Mouse (Mus musculus) adrenal gland, postnatal 14 days (tissue): ENCODE data around the gene Pih1d1. TPM values are rescaled to one million over a fixed set of nuclear protein-coding genes. Genes with fewer than 3 reads are reported as not detected.
A peak's percentile ranks its signal among the peaks of the same experiment; 100 is the strongest.
"Not testable (repeated sequence)": the region's sequence is repeated elsewhere in the genome, so short reads cannot be mapped to it uniquely, and the experiment has no call there.

Experiments
- DNase-seq: peaks from one replicate; pipeline ENCODE4 v3.0.0; 2021; ENCODE audit warnings: mixed read lengths
- total RNA-seq: library from RNA; stranded (reverse); gene quantifications from 2 replicates; pipeline ENCODE4 v1.2.3, GENCODE M21; 2021

The Pih1d1 gene
- total RNA-seq, 1 experiment from 2014 or later: 55.6 TPM

- DNase-seq: peak; percentile 6
Measured at GRCm38 (mm10) chr7:45147267-45147666, 6.8 kb upstream of the Pih1d1 start.

DNA sequence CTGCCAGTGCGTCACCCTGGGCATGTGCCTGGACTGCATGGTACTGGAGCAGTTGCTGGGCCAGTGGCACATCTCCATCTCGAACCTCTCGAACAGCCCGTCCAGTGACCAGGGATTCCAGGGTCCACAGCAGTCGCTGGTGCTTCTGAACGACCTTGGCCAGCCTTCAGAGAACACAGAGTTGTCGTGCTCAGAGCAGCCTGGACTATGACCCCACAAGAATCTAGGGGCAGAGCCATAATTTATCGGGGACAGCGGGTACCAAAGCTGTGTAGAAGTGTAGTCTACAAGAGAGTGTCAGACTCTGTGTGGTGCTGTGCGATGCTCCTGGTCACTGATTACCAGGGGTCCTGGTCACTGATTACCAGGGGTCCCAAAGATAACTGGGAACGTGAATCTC, 6.2 kb upstream of the Pih1d1 start:
- peak; percentile 6 for DNase-seq

- peak; percentile 22 for DNase-seq
Measured at GRCm38 (mm10) chr7:45148534-45149098, 5.5 kb upstream of the Pih1d1 start.

- peak; percentile 5 for DNase-seq
Measured at GRCm38 (mm10) chr7:45149545-45149944, 4.6 kb upstream of the Pih1d1 start.

- DNase-seq: no peak
Measured at GRCm38 (mm10) chr7:45150321-45150720, 3.8 kb upstream of the Pih1d1 start.

DNA sequence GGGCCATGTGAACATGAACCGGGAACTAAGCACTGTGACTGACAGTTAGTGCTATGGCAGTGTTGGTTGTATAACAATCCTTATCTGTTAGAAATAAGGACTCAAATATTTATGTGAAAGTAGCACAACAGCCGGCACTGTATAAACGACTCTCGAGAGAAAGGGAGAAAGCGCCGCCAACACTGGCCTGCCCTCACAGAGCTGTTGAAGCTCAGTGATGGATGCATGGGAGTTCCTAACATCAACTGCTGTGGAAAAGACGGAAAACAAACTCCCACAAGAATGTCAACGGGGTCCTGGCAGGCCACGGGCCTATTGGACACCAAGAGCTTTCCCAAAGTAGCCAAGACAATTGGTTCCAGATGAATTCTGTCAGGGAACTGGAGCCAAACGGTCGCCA, 2.8 kb upstream of the Pih1d1 start:
- DNase-seq: peak; percentile 14

- DNase-seq: not testable (repeated sequence)
Measured at GRCm38 (mm10) chr7:45153052-45153451, 1.1 kb upstream of the Pih1d1 start.

DNA sequence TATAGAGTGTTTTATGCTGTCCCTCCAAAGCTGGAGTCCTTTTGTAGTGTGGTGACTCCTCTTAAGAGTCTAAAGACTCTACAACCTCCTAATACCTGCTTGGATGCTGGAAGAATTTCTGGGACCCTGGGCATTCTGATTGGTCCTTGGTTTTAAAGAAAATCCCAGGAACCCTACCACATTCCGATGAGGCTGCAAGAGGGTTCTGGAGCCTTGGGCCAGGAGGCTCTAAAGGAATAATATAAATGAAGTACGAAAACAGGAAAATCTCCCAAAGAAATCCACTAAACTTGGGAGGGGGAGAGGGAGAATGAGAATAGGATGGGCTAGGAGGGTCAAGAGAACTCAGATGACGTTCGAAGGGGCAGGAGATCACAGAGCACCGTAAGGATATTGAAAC, 517 bp upstream of the Pih1d1 start:
- DNase-seq: no peak

DNA sequence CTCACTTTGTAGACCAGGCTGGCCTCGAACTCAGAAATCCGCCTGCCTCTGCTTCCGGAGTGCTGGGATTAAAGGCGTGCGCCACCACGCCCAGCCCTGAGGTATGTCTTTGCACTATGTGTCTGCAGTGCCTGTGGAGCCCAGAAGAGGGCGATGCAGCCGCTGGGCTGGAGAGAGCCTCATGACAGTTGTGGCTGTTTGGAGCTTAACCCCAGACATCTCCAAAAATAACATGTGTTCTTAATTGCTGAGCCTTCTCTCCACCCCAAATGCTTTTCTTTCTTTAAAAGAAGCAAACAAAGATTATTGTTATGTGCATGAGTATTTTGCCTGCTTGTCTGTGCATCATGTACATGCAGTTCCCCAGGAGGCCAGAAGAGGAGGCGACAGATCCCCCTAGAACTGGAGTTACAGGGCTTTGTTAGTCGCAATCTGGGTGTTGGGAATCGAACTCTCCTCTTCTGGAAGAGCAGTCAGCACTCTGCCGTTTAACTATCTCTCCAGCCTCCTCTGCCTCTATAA, 951 bp downstream of the Pih1d1 start:
- DNase-seq: peak; percentile 82

DNA sequence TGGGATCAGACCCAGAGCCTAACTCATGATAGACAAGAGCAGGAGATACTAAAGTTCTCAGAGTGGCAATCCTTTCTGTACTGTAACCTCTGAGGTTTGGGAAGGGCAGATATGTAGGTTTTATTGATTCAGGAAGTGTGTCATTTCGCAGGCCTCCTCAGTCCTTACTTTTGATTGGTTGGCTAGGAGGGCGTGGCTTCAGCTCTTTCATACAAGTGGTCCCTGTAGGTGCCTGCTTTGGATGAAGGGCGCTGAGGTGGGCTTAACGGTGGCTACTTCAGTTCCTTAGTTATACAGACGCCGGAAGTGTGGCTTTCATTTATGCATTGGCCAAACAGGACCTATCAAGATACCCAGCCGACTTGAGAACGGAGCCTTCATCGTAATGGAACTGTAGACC, 1.5 kb downstream of the Pih1d1 start:
- DNase-seq: peak; percentile 9

DNA sequence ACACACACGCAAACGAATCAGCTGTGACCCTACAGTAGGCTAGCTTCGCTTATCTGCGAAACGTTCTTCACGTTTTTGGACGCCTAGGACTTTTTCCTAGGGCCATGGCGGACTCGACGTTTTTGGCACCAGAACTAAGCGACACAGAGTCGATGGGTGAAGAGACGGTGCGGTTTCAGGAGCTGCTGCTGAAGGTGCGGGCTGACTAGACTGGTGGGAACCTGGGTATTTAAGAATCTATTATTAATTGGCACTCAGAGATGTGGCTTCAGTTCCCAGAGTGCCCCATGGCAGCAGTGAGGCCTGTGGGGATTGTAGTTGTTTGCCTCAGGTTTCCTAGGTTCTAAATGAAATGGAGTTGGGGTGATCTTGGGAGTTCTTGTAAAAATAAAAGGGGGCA, 2.1 kb downstream of the Pih1d1 start:
- peak; percentile 3 for DNase-seq

DNA sequence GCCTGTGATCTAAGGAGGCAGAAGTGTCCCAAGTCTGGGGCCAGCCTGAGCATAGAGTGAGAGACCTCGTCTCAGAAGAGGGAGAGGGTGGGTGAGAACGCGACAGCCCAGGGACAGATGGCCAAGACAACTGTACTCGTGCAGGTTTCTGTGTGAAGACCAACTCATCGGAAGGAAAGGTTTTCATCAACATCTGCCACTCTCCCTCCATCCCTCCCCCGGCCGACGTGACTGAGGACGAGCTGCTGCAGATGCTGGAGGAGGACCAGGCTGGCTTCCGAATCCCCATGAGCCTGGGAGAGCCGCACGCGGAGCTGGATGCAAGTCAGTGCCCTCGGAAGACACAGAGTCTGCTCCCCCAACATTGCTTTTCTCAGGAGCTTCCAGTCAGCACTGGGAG, 3.4 kb downstream of the Pih1d1 start:
- peak; percentile 3 for DNase-seq

DNA sequence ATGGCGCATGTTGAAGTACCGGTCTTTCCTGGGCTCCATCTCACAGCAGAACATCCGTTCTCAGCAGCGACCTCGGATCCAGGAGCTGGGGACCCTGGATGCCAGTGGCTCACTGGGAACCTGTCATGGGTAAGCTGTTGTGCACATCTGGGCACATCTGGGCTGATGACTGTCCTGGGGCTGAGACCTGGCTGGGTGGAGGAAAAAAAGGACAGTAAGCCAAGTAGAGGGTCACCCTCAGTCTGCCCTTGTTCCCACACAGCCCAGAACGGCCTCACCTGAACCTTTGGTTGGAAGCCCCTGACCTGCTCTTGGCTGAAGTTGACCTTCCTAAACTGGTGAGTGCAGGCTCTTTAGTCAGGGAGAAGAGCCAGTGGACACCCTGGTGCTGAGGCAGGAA, 4.9 kb downstream of the Pih1d1 start:
- no peak for DNase-seq

GRCm38 (mm10) chr7:45160316-45160800, 6.3 kb downstream of the Pih1d1 start:
- DNase-seq: no peak

DNA sequence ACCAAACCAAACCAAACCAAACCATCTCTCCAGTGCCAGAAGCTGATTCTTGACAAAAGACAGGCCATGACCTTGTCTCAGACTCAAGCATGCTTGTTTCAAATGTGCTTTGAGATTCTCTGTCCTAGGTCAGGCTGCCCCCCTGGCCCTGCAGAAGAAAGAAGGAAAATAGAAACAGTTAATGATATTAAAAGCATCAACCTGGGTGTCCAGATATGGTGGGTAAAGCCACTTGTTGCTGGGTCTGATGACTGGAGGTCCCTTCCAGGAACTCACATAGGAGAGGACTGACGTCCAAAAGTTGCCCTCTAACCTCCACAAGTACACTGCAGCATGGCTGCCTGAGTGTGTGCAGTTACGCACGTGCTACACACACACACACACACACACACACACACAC, 6.8 kb downstream of the Pih1d1 start:
- DNase-seq: no peak

DNA sequence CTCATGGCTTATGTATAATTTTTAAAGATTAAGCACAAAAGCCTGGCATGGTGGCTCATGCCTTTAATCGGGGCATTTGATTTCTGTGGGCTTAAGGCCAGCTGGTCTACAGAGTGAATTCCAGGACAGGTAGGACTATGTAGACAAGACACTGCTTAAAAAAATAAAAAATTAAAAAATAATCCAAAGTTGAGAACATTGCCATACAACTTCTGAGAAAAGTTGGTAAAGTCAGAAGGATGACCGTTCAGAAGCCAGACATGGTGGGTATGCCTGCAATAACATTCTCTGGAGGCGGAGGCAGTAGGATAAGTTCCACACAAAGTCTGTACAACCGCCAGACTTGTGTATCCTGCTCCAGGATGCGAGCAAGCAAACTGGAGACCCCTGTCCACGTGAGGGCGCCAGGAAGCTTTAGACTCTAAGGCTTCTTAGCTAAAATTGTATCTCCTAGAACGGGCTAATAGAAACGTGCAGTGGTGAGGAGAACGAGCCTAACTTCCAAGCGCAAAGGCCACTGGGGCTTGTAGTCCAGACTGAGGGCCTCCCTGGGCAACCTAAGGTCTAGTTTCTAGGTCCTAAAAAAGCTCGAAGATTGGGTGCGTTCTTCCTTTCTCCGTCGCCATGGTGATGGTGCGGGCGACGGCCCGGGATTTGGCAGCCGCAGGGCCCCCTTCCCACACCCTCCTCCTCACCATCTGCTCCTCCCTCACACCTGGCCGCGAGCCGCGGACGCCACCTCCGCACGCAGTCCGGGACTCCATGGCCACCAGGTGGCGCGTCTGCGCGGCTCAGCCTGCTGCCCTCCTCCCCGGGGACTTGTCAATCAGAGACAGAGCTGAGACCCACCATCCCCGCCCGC, 7.7 kb downstream of the Pih1d1 start:
- DNase-seq: peak; percentile 90

DNA sequence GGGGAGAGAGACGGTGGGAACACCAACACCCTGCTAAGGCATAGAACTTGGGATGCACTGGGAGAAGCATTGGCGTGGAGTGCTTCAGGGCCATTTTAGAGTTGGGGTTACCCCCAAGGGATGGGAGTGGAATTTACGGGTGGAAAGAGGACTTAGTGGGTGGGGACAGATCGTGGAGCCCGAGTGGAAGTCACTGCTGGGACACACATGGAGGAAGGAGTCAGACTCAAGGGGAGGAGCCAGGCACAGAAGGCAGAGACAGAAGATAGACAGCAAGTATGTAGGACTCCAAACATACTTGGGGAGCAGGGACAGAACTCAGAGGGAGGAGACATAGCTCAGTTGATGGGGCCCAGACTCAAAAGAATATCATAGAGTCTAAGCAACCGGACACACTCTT, 8.4 kb downstream of the Pih1d1 start:
- no peak for DNase-seq

DNA sequence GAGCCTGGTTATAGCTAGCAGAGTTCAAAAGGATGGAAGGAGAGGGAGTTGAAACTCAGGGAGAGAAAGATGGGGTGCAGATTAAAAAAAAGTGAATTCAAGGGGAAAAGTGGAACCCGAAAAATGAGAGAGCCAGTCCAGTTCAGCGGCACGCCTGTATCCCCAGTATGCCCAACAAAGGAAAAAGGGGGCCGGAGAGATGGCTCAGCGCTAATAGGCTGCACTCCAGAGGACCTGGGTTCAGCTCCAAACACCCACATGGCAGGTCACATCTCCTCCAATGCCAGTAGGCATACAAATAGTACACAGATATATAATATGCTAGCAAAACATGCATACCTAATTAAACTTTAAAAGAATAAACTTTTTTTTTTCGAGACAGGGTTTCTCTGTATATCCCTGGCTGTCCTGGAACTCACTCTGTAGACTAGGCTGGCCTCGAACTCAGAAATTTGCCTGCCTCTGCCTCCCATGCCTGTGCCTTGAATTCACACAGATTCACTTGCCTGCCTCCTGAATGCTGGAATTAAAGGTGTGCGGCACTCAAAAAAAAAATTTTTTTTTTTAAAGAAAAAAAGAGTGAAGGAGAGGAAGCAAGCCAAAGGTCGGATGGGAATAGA, 9.0 kb downstream of the Pih1d1 start:
- DNase-seq: no peak

GRCm38 (mm10) chr7:45163735-45164490, 9.8 kb downstream of the Pih1d1 start, which contains the start of gene Slc17a7:
Gene Slc17a7 (plus strand): TSS chr7:45163949.
- DNase-seq: peak; percentile 57

- DNase-seq: no peak
Measured at GRCm38 (mm10) chr7:45164833-45165232, 10.7 kb downstream of the Pih1d1 start.

GRCm38 (mm10) chr7:45165701-45166100, 11.6 kb downstream of the Pih1d1 start:
- no peak for DNase-seq

- no peak for DNase-seq
Measured at GRCm38 (mm10) chr7:45166950-45167401, 12.9 kb downstream of the Pih1d1 start.
